Mouse (Mus musculus) brain, embryonic 14.5 days (tissue): ENCODE results near the gene Npl.
"Not testable (repeated sequence)": the region's sequence is repeated elsewhere in the genome, so short reads cannot be mapped to it uniquely, and the experiment has no call there.

Experiments used
- CTCF ChIP-seq: fragments of 200-500 bp; IDR thresholded peaks from 2 replicates; pipeline ENCODE4 v1.5.1; 2012; ENCODE audit warnings: inconsistent platforms, mild to moderate bottlenecking, moderate library complexity, borderline replicate concordance; ENCODE audit not compliant: insufficient read depth, insufficient read length; ENCODE audit errors: extremely low read depth
- POLR2A ChIP-seq: fragments of 200-500 bp; IDR thresholded peaks from 2 replicates; pipeline ENCODE4 v1.6.1; 2012; ENCODE audit warnings: mild to moderate bottlenecking, inconsistent platforms, borderline replicate concordance; ENCODE audit not compliant: poor library complexity, insufficient read depth, insufficient read length, severe bottlenecking; ENCODE audit errors: extremely low read depth

DNA sequence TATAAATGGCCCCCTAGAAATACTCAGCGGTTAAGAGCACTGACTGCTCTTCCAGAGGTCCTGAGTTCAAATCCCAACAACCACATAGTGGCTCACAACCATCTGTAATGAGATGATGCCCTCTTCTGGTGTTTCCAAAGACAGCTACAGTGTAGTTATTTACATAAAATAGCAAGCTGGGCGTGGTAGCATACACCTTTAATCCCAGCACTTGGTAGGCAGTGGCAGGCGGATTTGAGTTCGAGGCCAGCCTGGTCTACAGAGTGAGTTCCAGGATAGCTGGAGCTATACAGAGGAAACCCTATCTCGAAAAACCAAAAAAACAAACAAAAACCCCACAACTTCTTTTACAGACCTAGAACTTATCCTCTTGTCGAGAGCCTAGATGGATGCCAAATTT is 63.7 kb downstream of the Npl start:
- TF ChIP-seq CTCF, POLR2A: not testable (repeated sequence)
